Mouse (Mus musculus): ENCODE results near the gene Vstm2l. TPM values are rescaled to one million over a fixed set of nuclear protein-coding genes. Genes with fewer than 3 reads are reported as not detected.
A peak's percentile ranks its signal among the peaks of the same experiment; 100 is the strongest.

Vstm2l gene
- polyA plus RNA-seq, 1 experiment = 0.53 TPM

DNA sequence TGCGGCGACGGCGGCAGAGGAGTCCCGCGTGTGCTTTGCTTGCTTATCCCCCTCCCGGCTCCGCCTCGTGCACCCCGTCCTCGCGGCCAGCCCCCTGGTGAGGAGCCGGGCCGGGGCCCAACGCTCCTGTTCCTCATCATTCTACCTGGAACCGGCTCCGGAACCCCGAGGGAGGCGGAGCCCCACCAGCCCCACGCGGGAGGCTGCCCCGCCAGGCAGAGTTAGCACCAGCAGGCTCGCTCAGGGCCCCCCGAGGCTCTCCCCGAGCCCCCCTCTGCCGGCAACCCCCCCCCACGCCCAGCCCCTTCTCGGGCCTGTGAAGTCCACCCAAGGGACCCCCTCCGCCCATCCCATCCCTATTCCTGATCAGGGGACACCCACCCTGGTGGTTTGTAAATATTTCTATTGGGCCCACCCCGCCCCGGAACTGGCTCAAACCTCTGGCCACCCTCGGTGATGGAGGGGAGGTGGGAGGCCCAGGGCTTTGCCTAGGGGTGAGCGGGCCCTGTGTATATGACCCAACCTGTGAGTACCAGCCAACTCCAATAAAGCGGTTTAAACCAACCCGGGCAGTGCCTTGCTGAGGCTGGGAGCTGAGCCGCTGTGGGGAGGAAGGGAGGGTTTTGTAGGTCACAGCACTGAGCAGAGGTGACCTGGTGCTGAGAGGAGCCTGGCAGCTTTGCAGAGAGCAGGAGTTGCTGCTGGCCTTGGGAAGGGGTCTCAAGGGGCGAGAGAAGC lies 29.9 kb downstream of the Vstm2l start:
- H3K27me3 ChIP-seq (replicated peaks; ENCODE audit: control insufficient read depth, insufficient read depth, low read length) = no peaks in the 10 kb centered on the region; the same call in 1 of the 2 replicates
- TF ChIP-seq CTCF (conservative IDR thresholded peaks at IDR 0.05; ENCODE audit: insufficient read depth, insufficient read length, low read depth, low read length) (no peak), POLR2A (IDR thresholded peaks at IDR 0.05; ENCODE audit: low read depth, low read length) (no peak)
- H3K27ac ChIP-seq (ENCODE audit: insufficient read depth, low read depth, low read length) = no peak overlapping the region
- DNase-seq = peak; percentile 72
- H3K36me3 ChIP-seq (ENCODE audit: control insufficient read depth, insufficient read depth, low read length) = no peaks in the 10 kb centered on the region
- H3K4me1 ChIP-seq (ENCODE audit: control insufficient read depth, insufficient read depth, low read length) = no peaks in the 10 kb centered on the region
- 11% methylated on average over 37 of the region's 37 CpGs for WGBS
- peak overlapping the region; percentile 34 for H3K4me3 ChIP-seq (ENCODE audit: insufficient read depth, low read depth, low read length)

DNA sequence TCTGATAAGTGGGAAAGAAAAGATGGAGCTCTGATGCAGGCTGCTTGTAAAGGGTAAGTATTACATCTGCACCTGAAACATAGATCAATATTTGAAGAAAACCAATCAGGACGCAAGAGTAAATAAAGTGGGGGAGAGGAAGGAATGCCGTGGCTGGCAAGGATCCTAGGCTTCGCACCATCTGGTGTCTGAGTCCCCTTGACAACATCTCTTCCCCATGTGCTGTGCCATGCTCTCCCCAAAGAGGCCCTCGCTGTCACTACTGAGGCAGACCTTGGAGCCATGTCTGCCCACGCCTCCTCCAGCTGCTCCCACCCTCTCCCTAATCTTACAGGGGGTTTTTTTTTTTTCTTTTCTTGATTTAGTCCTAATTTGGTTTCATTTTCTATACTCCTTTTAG lies 39.5 kb downstream of the Vstm2l start:
- Histone ChIP-seq H3K4me1 (ENCODE audit: control insufficient read depth, insufficient read depth, low read length) (no peaks in the 10 kb centered on the region), H3K27ac (ENCODE audit: insufficient read depth, low read depth, low read length) (no peak overlapping the region), H3K27me3 (replicated peaks; ENCODE audit: control insufficient read depth, insufficient read depth, low read length) (no peaks in the 10 kb centered on the region), H3K36me3 (ENCODE audit: control insufficient read depth, insufficient read depth, low read length) (no peaks in the 10 kb centered on the region), H3K4me3 (ENCODE audit: insufficient read depth, low read depth, low read length) (no peak overlapping the region)
- DNase-seq = no peak
- TF ChIP-seq POLR2A (IDR thresholded peaks at IDR 0.05; ENCODE audit: low read depth, low read length) = no peak
- 72% methylated on average over 5 of the region's 5 CpGs for WGBS

GRCm38 (mm10) chr2:157957707-157958108 lies 43.3 kb downstream of the Vstm2l start:
- Histone ChIP-seq H3K4me1 (ENCODE audit: control insufficient read depth, insufficient read depth, low read length) (no peaks in the 10 kb centered on the region), H3K27ac (ENCODE audit: insufficient read depth, low read depth, low read length) (no peak overlapping the region), H3K36me3 (ENCODE audit: control insufficient read depth, insufficient read depth, low read length) (no peaks in the 10 kb centered on the region), H3K4me3 (ENCODE audit: insufficient read depth, low read depth, low read length) (no peak overlapping the region), H3K27me3 (replicated peaks; ENCODE audit: control insufficient read depth, insufficient read depth, low read length) (no peaks in the 10 kb centered on the region)
- 3% methylated on average over 2 of the region's 2 CpGs for WGBS
- no peak for TF ChIP-seq POLR2A (IDR thresholded peaks at IDR 0.05; ENCODE audit: low read depth, low read length)
- no peak for TF ChIP-seq CTCF (conservative IDR thresholded peaks at IDR 0.05; ENCODE audit: insufficient read depth, insufficient read length, low read depth, low read length)
- peak; percentile 53 for DNase-seq

GRCm38 (mm10) chr2:157967856-157968255 lies 53.4 kb downstream of the Vstm2l start:
- no peak overlapping the region for H3K27ac ChIP-seq (ENCODE audit: insufficient read depth, low read depth, low read length)
- H3K36me3 ChIP-seq (ENCODE audit: control insufficient read depth, insufficient read depth, low read length) = no peaks in the 10 kb centered on the region
- DNase-seq = no peak
- WGBS = 8% methylated on average over 3 of the region's 3 CpGs
- no peaks in the 10 kb centered on the region for H3K27me3 ChIP-seq (replicated peaks; ENCODE audit: control insufficient read depth, insufficient read depth, low read length)
- H3K4me3 ChIP-seq (ENCODE audit: insufficient read depth, low read depth, low read length) = no peak overlapping the region
- TF ChIP-seq CTCF (conservative IDR thresholded peaks at IDR 0.05; ENCODE audit: insufficient read depth, insufficient read length, low read depth, low read length) = no peak
- TF ChIP-seq POLR2A (IDR thresholded peaks at IDR 0.05; ENCODE audit: low read depth, low read length) = no peak
- no peaks in the 10 kb centered on the region for H3K4me1 ChIP-seq (ENCODE audit: control insufficient read depth, insufficient read depth, low read length)

- Histone ChIP-seq H3K36me3 (ENCODE audit: control insufficient read depth, insufficient read depth, low read length) (no peaks in the 10 kb centered on the region), H3K4me1 (ENCODE audit: control insufficient read depth, insufficient read depth, low read length) (no peaks in the 10 kb centered on the region), H3K27ac (ENCODE audit: insufficient read depth, low read depth, low read length) (no peak overlapping the region), H3K27me3 (replicated peaks; ENCODE audit: control insufficient read depth, insufficient read depth, low read length) (no peaks in the 10 kb centered on the region), H3K4me3 (ENCODE audit: insufficient read depth, low read depth, low read length) (no peak overlapping the region)
- no peak for TF ChIP-seq CTCF (conservative IDR thresholded peaks at IDR 0.05; ENCODE audit: insufficient read depth, insufficient read length, low read depth, low read length)
- no peak for TF ChIP-seq POLR2A (IDR thresholded peaks at IDR 0.05; ENCODE audit: low read depth, low read length)
- DNase-seq = no peak
- 58% methylated on average over 6 of the region's 6 CpGs for WGBS
These were observed 55.7 kb downstream of the Vstm2l start for GRCm38 (mm10) chr2:157970124-157970523.

DNA sequence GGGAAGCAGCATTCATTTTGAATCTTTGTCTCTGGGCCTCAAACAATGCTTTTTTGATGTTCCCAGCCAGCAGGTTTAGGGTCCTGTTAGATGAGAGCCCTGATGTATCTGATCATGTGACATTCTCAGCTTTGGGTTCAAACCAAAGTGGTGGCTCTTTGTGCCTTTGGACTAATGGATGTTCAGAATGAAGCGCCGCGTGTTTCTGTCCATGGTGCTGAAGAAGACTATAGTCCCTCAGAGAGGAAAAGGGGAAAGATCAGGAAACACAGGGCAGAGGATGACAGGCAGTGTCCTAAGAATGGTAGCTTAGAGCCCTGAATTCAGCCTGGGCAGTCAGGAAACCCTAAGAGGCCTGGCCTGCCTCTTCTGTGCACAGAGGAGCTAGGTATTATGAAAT lies 56.2 kb downstream of the Vstm2l start:
- Histone ChIP-seq H3K4me3 (ENCODE audit: insufficient read depth, low read depth, low read length) (no peak overlapping the region), H3K36me3 (ENCODE audit: control insufficient read depth, insufficient read depth, low read length) (no peaks in the 10 kb centered on the region), H3K27me3 (replicated peaks; ENCODE audit: control insufficient read depth, insufficient read depth, low read length) (no peaks in the 10 kb centered on the region), H3K4me1 (ENCODE audit: control insufficient read depth, insufficient read depth, low read length) (no peaks in the 10 kb centered on the region), H3K27ac (ENCODE audit: insufficient read depth, low read depth, low read length) (no peak overlapping the region)
- 0% methylated on average over 3 of the region's 3 CpGs for WGBS
- TF ChIP-seq POLR2A (IDR thresholded peaks at IDR 0.05; ENCODE audit: low read depth, low read length) = no peak
- TF ChIP-seq CTCF (conservative IDR thresholded peaks at IDR 0.05; ENCODE audit: insufficient read depth, insufficient read length, low read depth, low read length) = no peak
- peak; percentile 54 for DNase-seq

DNA sequence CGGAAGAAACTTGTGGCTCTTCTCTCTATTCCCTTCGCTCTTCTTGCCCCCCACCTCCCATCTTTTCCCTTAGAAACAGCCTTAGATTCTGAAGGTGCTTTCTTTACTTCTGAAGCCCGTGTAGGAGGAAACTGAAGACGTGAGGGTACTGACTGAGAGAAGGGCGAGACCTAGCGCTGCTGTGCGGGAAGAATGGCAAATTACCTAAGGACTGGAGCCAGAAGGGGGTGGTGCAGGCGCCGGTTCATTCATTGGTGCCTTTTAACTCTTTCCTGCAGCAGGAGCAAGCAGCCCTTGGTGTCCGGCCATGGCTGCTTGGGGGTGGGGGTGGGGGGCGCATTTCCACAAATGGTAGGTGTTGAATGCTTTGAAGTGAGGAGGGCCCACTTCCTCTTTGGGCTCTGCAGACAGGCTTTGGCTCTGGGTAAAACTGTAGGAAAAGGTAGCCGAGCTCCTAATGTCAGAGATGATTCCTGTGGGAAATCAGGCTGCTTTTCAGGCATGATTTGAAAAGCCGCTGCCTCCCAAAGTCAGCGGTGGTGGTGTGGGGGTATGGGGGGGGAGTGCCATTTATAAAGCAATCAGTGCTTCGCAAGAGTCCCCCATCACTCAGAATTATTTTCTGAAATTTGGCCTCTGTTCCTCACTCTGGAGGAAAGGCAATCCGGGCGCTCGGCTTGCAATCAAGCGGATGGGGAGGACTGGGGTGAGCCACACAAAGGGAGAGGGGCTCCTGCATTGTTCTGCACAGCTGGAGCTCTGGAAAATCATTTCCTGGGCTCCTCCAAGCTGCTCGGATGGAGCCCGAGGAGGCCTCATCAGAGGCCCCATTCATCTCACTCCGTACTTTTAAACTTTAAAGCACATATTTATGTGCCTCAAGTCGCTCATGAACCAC lies 60.4 kb downstream of the Vstm2l start:
- 4% methylated on average over 23 of the region's 23 CpGs for WGBS
- TF ChIP-seq POLR2A (IDR thresholded peaks at IDR 0.05; ENCODE audit: low read depth, low read length) = no peak
- no peak for TF ChIP-seq CTCF (conservative IDR thresholded peaks at IDR 0.05; ENCODE audit: insufficient read depth, insufficient read length, low read depth, low read length)
- no peak overlapping the region for H3K27ac ChIP-seq (ENCODE audit: insufficient read depth, low read depth, low read length)

More for the DNA sequence above, 60.4 kb downstream of the Vstm2l start:
- H3K4me1 ChIP-seq (ENCODE audit: control insufficient read depth, insufficient read depth, low read length) = no peaks in the 10 kb centered on the region
- no peak for DNase-seq
- no peak overlapping the region for H3K4me3 ChIP-seq (ENCODE audit: insufficient read depth, low read depth, low read length)
- H3K27me3 ChIP-seq (replicated peaks; ENCODE audit: control insufficient read depth, insufficient read depth, low read length) = no peaks in the 10 kb centered on the region
- no peaks in the 10 kb centered on the region for H3K36me3 ChIP-seq (ENCODE audit: control insufficient read depth, insufficient read depth, low read length)
